Mouse (Mus musculus) heart, postnatal 25 days (tissue): ENCODE results near the gene Olfr649. TPM values are rescaled to one million over a fixed set of nuclear protein-coding genes. Genes with fewer than 3 reads are reported as not detected.

Experiments
- total RNA-seq, 2 experiments: library from RNA; stranded (reverse); gene quantifications; 2 replicates each; pipeline ENCODE4 v1.2.3; 2021

Olfr649 gene
- total RNA-seq, 2 experiments from 2014 or later = not detected

Other genes with a start within 250 kb of the Olfr649 start
- not detected for gene Olfr635, start 224.8 kb downstream of the Olfr649 start, total RNA-seq
- not detected for gene Olfr638, start 197.2 kb downstream of the Olfr649 start, total RNA-seq
- gene Olfr639, start 178.7 kb downstream of the Olfr649 start, total RNA-seq = not detected
- gene Olfr640, start 170.4 kb downstream of the Olfr649 start, total RNA-seq = not detected
- gene Olfr641, start 160.5 kb downstream of the Olfr649 start, total RNA-seq = not detected
- gene Olfr642, start 143.3 kb downstream of the Olfr649 start, total RNA-seq = not detected
- not detected for gene 4930516K23Rik, start 134.5 kb downstream of the Olfr649 start, total RNA-seq
- gene Olfr644, start 124.1 kb downstream of the Olfr649 start, total RNA-seq = not detected
- gene Olfr645, start 110.5 kb downstream of the Olfr649 start, total RNA-seq = not detected
- not detected for gene Olfr646, start 91.1 kb downstream of the Olfr649 start, total RNA-seq
- not detected for gene Ubqln5, start 66.2 kb downstream of the Olfr649 start, total RNA-seq
- gene Olfr643, start 58.6 kb downstream of the Olfr649 start, total RNA-seq = not detected
- not detected for gene Ubqln3, start 52.7 kb downstream of the Olfr649 start, total RNA-seq
- gene Ubqlnl, start 45.4 kb downstream of the Olfr649 start, total RNA-seq = not detected
- gene Olfm5, start 31.2 kb downstream of the Olfr649 start, total RNA-seq = not detected
- not detected for gene Olfr648, start 12.6 kb downstream of the Olfr649 start, total RNA-seq
- gene Trim6, start 22.8 kb upstream of the Olfr649 start, total RNA-seq = under 1 TPM; 0.47 to 0.73 TPM
- 1 to 10 TPM; 3.9 to 4.1 TPM for gene Trim34a, start 48.5 kb upstream of the Olfr649 start, total RNA-seq
- gene Trim5, start 92.1 kb upstream of the Olfr649 start, total RNA-seq = 1 to 10 TPM; 2.2 to 2.3 TPM
- 1 to 10 TPM; 5.7 to 6.3 TPM for gene Trim12a, start 119.5 kb upstream of the Olfr649 start, total RNA-seq
- under 1 TPM; 0.39 to 0.48 TPM for gene Trim34b, start 133.5 kb upstream of the Olfr649 start, total RNA-seq
- gene Trim12c, start 157.4 kb upstream of the Olfr649 start, total RNA-seq = 1 to 10 TPM; 5.0 to 5.2 TPM
- not detected for gene Trim30b, start 173.9 kb upstream of the Olfr649 start, total RNA-seq
- not detected for gene Trim30c, start 204.9 kb upstream of the Olfr649 start, total RNA-seq